Mouse (Mus musculus) gastrocnemius, postnatal 25 days (tissue): ENCODE data around the gene Wrnip1. TPM values are rescaled to one million over a fixed set of nuclear protein-coding genes. Genes with fewer than 3 reads are reported as not detected.

Source experiments
- DNase-seq: peaks from one replicate; pipeline ENCODE4 v3.0.0; 2022
- total RNA-seq, 2 experiments: library from RNA; stranded (reverse); gene quantifications; 1 replicate in 1 of 2; 2 replicates in 1 of 2; pipeline ENCODE4 v1.2.3; 2021

Wrnip1 gene
- total RNA-seq, 2 experiments from 2014 or later = 5.8 to 7.5 TPM

DNA sequence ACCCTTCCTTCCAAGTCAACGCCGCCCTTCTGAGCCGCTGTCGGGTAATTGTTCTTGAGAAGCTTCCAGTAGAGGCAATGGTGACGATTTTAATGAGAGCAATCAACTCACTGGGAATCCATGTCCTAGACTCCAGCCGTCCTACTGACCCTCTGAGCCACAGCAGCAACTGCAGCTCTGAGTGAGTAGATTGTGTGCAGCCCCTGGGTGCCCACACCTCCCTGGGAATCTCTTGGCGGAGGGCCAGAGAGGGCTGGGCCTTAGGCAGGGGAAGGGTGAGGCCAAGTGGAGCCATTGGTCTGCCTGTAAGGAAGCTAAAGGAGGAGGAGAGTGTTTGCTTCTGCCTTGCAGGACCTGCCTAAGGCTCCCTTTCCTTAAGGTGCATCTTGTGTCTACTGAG, 5.0 kb downstream of the Wrnip1 start:
- DNase-seq = no peak

DNA sequence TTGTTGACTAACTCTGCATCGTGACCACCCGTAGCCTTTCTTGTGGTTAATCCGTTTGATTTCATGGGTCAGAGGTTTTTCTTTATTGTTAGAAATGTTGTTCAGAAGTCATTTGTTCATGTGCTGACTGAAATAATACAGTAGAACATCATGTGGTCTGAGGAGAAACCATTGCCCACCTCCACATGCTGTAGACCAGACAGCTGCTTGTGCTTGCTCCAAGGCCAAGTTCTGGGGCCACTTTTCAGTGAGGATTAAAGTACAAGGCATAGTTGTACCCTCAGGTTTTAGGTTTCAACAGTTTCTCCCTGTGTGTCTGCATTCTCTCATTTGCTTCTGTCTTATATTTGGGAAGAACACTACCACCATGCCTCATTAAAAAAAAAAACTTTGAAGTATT, 5.8 kb downstream of the Wrnip1 start:
- no peak for DNase-seq

- no peak for DNase-seq
These were observed 17.4 kb downstream of the Wrnip1 start for GRCm38 (mm10) chr13:32819241-32819640.

GRCm38 (mm10) chr13:32819926-32820325, 18.1 kb downstream of the Wrnip1 start:
- DNase-seq = no peak

DNA sequence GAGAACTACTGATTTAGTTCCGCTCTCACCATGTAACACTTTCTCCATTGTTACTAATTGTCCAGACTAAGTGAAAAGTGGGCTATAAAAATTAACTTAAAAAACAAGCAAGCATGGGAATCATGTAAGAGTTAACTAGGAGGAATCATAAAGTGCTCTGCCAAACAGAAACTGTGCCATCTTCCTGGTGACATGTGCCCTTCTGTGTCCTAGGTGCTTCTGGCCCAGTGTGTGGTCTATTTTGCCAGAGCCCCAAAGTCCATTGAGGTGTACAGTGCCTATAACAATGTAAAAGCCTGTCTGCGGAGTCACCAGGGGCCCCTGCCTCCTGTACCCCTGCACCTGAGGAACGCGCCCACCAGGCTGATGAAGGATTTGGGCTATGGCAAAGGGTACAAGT, 19.8 kb downstream of the Wrnip1 start:
- DNase-seq = no peak

DNA sequence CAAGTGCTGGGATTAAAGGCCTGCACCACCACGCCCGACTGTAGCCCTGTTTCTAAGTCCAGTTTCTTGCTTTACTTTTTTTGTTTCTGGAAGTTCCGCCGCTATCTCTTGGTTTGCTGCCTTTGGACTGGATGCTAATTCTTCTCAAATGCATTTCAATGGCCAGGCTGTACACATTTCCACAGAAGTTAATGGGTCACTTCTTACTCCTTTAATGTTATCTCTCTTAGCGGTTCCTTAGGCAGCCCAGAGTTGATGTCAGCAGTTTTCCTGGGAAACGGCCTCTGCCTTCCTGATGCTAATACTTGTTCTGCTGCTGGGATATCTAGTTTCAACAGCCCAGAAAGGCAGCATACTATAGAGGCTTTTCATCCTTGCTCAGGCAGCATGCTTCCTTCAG, 21.3 kb downstream of the Wrnip1 start:
- DNase-seq = no peak

DNA sequence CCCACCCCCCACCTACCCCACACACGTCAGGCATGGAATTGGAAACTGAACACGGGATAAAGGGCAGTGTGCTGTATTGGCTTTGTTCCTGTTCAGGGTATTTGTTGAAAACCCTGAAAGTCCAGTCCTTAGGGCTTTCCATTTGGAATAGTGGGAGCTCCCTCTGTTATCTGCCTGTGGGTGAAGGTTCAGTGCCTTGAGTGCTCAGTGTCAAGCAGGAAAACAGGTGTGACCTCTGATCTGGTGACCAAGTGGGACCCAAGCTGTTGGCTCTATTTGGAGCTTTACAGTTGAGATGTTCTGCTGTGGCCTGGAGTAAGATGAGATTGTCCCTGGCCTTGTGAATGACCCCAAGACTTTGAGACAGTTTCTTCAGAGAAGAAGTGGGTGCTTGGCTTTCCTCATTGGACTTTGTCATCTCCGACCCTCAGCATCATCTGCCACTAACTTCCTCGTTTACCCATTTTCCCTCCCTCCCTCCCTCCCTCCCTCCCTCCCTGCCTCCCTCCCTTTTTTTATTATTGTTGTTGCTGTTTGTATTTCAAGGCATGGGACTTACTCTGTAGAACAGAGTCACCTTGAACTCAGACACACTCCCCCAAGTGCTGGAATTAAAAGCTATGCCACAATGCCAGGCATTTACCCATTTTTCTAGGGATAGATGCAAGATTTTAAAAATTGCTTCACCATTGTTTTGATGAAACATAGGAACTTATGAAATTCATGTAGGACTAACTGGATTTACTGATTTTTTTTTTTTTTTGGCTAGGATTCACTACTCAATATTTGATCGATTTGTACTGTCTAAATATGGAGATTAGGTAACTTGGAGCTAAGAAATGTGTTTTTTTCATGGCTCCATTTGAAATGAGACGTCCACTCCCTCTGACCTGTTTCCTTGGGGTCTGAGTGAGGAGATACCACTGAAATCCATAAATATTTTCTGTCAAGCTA, 22.8 kb downstream of the Wrnip1 start:
- no peak for DNase-seq

- DNase-seq = no peak
These were observed 23.7 kb downstream of the Wrnip1 start for GRCm38 (mm10) chr13:32825546-32825945.

DNA sequence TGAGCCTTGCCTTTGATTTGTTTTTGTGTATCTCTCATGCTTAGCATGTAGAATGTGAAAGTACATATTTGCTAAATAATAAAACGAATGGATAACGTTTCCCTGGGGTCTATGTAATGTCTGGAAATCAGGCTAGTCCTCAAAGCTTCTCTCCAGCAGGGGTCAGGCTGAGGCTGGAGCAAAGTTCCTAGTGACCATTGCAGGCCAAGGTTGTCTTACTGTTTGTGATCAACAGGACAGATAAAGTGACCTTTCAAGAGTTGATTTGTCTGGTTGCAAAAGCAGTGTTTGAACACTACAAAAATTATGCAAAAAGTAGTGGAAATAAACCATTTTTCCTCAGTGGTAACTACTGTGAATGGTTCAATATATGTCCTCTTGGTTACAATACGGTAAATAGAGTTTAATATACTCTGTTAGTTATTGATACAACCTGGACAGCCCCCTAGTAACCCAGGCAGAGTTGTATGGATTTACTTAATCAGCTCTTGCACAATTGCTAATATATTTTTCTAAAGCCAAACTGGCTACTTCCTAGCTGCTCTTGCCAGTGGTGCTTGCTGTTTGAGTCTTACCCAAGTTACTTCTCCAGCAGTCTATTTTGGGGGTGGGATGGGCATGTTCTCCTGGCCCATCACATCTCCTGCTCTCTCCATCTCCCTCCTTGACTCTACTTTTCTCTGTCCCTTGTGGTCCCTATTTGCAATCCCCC, 25.4 kb downstream of the Wrnip1 start:
- no peak for DNase-seq

DNA sequence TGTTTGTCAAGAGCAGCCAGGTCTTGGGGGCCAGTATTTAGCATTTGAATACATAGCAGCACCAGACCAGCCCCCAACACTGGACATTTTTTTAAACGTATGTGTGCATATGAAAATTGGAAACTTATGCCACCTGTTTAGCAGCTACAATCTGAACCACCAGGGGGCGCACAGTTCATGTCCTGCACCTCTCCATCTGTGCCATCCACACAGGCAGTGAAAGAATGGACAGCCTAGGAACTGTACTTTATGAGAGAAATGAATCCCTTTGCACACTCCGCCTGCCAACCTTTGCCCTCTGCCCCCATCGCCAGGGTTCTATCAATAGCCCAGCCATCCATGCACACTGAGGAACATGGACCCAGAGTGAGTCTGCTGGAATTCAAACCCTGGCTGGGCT, 26.1 kb downstream of the Wrnip1 start:
- no peak for DNase-seq

DNA sequence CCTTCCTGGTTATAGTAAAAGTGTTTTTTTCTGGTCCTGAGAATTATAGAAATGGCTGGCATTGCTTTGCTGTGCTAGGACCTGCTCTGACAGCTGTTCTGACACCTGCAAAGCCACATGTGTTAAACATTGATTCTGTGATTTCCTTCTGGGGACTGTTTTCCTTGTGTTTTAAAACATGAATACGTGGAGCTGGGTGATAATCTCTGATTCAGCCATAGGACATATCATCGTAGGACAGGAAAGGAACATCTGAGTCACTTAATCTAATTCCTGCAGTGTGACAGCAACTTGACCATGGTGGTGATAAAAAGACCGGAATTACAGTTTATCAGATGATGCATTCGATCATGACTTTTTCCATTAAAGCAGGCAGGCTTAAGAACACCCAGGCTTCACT, 27.0 kb downstream of the Wrnip1 start:
- no peak for DNase-seq

DNA sequence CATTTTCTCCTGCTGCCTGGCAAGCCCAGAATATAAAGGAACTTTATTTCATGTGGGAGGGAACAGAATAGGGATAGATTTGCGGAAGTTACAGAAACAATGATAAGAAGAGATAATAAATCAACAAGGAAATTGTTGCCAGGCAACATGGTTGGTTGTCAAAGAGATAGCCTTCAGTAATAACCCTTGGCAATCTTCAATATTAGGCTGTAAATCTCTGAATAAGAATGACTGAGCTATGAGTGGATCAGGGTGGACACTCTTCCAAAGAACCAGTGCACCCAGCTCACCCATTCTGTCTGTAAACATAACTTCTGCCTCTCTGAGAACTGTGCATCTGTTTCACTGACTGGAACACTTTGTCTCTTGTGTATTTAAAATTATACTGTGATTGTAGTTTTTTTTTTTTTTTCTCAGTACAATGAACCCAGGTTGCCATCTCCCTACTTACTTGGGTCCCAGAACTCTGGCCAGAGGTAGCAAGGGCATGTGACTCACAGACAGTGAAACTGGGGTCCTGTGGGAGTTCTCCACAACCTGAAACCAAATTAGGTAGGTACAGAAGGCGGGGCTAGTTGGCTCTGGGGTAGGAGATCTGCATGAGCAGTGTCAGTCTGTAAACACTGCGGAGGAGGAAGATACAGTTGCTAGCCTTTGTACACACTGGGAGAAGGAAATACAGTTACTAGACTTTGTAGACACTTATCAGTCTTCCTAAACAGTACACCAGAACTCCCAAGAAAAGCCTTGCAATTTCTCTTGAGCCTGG, 29.9 kb downstream of the Wrnip1 start:
- no peak for DNase-seq

- no peak for DNase-seq
These were observed 30.9 kb downstream of the Wrnip1 start for GRCm38 (mm10) chr13:32832776-32833175.

DNA sequence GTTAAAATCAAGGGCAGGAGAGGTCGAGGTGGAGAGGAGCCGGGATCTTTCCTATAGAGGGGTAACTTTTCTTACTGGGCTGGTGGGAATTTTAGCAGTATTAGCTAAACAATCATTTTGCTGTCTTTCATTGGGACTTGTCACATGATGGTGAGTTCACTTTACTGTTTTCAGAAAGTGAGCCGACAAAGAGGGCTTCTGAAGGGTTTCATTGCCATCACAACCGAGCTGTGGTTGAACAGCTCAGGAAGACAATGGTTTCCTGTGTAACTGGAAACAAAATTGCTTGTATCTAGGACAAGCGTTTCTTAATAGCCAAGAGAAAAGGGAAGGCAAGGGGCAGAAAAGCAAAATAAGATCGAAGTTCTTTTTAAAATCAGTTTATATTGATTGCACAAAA, 31.4 kb downstream of the Wrnip1 start:
- no peak for DNase-seq

DNA sequence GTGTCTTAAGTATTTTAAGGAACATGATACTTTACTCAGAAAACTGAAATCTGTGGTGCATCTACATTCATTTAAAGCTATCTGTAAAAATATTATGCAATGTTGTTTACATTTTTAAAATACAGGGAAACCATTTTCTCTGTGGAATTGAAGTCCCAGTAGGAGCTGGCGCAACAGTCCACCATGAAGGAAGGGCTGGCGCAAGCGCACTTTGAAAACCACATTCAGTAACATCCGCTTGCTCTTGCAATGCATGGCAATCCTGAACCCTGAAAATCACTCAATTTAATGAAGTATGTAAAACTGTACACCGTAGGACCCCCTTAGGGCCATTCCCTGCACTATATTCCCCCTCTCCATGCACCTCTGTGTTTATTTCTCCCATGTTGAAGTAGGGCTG, 32.7 kb downstream of the Wrnip1 start:
- DNase-seq = no peak

- DNase-seq = no peak
These were observed 37.5 kb downstream of the Wrnip1 start for GRCm38 (mm10) chr13:32839314-32839713.

DNA sequence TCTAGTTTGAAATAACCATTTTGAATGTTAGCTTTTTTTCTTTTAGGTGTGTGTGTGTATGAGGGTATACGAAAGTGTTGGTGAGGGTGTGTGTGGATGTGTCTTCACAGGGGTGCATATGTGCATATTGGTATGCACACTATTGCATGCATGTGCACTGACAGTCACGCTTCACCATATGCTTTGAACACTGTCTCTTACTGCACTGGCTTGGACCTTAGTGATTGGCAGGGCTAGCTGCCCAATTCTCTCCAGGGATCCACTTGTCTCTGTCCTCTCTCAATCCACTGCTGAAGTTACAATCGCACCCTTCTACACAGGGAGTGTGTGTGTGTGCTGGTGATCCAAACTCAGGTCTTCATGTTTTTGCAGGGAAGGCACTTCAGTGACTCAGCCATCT, 39.5 kb downstream of the Wrnip1 start:
- no peak for DNase-seq

- DNase-seq = no peak
These were observed 44.4 kb downstream of the Wrnip1 start for GRCm38 (mm10) chr13:32846221-32846620.

DNA sequence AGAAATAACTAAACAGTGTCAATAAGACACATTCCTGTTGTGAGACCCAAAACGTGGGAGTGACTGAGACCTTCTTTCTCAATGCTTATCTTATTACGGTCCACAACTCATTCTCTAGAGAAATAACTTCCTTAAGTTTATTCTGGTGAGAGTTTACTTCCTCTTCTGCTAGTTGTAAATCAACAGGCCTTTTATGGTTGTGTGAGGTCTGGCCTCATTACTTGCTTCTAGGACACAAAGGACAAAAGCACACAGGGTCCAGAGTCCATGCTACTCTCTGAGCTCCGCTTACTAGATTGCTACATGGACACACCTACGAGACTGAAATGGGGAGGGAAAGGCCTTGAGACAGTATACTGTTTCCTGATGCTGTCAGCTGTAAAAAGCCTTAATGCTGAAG, 47.3 kb downstream of the Wrnip1 start:
- no peak for DNase-seq

- DNase-seq = no peak
These were observed 47.8 kb downstream of the Wrnip1 start for GRCm38 (mm10) chr13:32849531-32850123.

- DNase-seq = no peak
These were observed 48.3 kb downstream of the Wrnip1 start for GRCm38 (mm10) chr13:32850156-32850555.

DNA sequence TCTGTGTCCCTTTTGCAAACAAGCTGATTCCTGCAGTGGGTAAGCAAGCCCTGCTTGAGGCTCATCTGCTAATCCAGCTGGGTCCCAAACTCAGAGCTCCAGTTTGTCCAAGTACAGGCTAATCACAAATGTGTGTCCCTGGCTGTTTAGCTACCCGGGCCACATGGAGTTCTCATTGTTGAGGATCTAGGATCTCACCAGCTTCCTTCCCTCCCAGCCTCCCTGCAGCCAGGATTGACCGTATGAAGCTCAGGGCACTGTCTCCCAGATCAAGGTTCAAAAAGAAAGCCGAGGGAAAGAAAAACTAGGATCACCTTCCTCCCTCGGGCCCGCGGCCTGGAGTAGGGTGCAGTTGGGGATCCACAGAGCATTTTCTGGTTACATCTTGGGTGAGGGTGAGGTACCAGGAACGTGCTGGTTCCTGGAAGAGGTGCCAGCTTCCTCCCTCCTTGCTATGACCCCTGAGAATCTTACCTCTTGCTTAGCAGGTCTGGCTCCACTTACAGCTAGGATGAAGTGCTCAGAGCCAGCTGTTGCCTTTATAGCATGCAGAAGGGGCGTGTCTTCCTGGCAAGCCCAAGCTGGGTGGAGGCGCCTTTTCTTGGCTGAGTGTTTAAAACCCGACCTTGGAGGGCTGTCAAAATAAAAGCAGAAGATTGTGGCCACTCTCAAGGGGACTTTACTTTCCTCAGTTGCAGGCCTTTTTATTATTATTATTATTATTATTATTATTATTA, 49.0 kb downstream of the Wrnip1 start, which contains the start of gene Serpinb1a:
TSS of gene Serpinb1a (minus strand) at position 518 of the 737 bp plus-strand sequence.
- peak; percentile 66 for DNase-seq
